Mouse (Mus musculus) ovary, postnatal 36 days (tissue): Measurements from ENCODE around the gene Pfas.
A peak's percentile ranks its signal among the peaks of the same experiment; 100 is the strongest.

Experiments used
- DNase-seq: peaks from one replicate; pipeline ENCODE4 v3.0.0; 2022; ENCODE audit warnings: low spot score, mixed read lengths

Gene Pfas

DNA sequence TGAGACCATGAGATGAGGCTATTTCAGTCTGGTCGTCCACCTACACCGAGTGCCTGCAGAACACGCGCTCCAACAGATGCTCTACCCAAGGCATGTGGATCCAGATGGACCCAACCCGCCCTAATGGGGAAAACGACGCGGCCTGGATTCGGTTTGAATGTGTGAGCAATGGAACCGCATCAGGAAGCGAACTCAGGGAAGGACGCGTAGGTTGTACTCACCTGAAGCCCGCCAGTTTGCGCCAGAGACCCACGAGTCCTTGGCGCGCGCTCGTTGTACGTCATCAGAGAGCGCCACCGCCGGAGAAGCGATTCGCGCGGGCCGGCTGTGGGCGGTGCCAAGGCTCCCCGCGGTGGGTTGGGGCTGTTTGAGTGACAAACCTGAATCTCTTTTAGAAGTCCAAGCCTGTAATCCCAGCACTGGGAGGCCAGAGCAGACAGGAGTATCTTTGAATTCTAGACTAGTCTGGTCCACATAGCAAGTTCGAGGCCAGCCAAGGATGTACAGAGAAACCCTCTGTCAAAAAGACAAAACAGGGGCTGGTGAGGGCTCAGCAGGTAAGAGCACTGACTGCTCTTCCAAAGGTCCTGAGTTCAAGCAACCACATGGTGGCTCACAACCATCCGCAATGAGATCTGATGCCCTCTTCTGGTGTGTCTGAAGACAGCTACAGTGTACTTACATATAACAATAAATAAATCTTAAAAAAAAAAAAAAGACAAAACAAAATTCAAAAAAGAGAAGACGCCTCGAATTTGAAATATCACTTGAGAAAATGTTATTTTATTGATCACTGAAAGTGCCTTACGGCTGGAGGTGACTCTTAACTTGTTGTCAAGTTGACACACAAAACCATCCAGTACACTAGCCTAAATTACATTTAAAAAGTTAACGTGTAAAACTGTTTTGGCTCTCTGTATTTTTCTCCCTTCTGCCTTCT is at the start of gene Pfas:
Gene Pfas (minus strand): TSS at position 279 of the 940 bp plus-strand sequence.
- DNase-seq: peak; percentile 90

DNA sequence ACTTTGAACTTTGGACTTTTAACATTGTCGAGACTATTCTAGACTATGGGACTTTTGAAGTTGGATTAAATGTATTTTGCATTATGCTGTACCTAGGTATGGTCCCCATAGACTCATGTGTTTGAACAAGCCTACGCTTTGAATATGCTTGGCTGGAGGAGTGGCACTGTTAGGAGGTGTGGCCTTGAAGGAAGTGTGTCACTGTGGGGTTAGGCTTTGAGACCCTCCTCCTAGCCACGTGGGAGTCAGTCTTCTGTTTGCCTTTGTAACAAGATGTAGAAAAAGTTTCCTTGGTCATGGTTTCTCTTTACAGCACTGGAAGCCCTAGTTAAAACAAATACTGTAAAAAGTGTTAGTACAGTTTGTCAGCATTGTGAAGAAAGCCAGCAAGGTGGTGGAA is 45.6 kb upstream of the Pfas start:
- no peak for DNase-seq

GRCm38 (mm10) chr11:69052824-69053421 is 44.7 kb upstream of the Pfas start:
- DNase-seq: no peak

- DNase-seq: no peak
These were observed 43.5 kb upstream of the Pfas start for GRCm38 (mm10) chr11:69051771-69052170.

DNA sequence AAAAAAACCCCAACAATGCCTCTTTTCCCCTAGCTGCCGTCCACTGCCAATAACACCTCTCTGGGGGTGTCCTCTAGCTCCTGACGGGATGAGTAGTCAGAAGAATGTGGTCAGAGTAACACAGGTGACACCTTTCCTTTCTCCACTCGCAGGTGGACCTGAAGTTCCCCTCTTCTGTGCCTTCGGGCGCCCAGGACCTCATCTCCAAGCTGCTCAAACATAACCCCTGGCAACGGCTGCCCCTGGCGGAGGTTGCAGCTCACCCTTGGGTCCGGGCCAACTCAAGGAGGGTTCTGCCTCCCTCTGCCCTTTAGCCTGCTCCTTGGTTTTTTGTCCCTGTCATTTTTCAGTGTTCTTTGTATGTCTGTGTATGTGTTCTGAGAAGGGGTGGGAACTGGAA is 42.5 kb upstream of the Pfas start:
- no peak for DNase-seq

GRCm38 (mm10) chr11:69048151-69048550 is 39.9 kb upstream of the Pfas start:
- no peak for DNase-seq

DNA sequence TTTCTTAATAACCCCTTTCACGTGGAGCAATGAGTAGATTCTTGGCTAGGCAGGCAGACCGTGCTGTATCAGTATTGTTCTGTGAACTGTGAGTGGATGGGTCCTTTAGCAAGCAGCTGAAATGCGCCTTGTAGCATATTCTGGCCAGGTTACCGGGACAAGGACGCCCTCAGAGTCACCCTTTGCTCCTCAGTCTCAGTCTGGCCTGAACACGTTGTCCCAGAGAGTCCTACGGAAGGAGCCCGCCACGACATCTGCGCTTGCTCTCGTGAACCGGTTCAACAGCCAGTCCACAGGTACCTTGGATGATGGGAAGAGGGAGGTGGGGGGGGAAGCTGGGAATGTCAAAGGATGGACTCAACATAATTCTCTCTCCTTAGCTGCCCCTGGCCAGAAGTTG is 39.3 kb upstream of the Pfas start:
- no peak for DNase-seq

- DNase-seq: no peak
These were observed 38.1 kb upstream of the Pfas start for GRCm38 (mm10) chr11:69046395-69046774.

- DNase-seq: peak; percentile 78
These were observed 37.5 kb upstream of the Pfas start, which contains the start of gene Aurkb for GRCm38 (mm10) chr11:69045531-69046394. Gene Aurkb (plus strand): TSS chr11:69045647.

DNA sequence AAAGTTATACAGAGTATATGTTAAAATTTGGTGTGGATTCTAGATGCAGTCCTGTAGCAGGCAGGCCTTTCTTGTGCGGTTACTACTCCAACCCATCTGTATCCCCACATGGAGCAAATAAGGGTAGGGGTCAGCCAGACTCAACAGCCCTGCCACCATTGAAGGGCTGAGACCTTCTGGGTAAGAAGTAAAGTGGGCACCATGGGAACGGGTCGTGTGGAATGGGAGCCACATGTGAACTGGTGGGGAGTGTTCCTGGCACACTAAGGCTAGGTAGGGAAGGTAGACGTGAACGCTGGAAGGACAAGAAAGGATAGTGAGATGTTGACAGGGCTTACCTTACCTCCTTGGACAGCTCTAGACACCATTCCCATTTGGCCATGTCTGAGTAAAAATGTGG is 29.9 kb upstream of the Pfas start:
- DNase-seq: no peak

DNA sequence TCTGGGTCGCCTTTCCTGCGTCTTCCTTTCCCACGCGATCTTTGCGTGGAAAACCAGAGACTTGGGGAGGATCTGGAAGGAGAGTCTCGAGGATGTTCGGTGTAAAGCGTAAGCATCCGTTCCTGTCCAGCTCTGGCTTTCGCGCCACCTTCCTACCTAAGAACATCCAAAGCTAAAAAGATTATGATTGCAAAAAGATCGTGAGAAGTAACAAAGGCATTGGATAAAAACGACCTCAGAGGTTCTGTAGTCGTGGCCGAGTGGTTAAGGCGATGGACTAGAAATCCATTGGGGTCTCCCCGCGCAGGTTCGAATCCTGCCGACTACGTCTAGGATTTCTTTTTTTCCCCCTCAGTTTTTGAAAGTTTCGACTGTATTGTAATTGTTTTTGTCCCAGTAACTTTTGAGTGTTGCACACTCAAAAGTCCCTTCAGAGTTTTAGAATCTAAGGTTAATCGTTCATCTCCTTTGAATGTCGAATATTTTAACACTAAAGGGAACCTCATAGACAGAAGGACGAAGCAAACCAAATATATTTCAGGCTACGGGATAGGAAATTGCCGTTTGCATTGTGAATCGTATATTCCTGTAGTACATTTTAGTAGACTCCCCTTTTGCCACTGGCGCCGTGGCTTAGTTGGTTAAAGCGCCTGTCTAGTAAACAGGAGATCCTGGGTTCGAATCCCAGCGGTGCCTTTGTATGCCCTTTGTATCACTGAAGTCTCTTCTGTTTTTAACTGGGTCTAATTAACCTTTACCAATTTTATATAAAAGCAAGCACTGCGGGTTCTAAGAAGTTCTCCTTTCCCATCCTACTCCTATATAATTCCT is 29.2 kb upstream of the Pfas start:
- peak; percentile 68 for DNase-seq

DNA sequence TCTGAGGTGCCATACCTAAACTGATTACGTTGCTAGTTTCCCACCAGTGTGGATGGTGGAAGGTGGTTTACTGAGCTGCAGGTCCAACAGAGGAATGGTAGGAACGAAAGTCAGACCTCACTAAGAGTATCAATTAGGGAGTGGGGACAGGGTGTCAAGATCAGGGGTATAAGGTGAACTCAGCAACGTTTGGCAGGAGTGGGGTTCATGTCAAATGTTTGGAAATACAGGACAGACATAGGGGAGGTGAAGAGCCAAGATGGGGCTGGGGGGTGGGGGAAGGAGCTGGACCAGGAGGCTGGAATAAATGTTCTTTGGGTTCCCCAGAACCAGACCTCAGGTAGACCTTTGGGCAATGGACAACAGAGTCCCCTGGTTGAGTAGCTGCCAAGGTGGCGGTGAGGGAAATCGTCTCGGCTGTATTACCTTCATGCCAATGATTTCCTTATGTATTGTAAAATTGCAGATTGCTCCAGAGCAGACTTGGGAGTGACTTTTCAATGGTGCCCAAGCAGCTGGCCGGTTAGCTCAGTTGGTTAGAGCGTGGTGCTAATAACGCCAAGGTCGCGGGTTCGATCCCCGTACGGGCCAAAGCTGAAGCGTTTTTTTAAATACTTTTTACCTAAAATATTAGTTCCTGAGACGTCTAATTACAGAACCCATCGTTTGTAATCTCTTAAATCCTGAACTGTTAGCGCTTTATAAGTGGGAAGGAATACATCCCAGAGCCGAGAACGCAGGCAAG is 28.4 kb upstream of the Pfas start:
- DNase-seq: peak; percentile 79

- peak; percentile 82 for DNase-seq
These were observed 27.6 kb upstream of the Pfas start for GRCm38 (mm10) chr11:69035849-69036248.

DNA sequence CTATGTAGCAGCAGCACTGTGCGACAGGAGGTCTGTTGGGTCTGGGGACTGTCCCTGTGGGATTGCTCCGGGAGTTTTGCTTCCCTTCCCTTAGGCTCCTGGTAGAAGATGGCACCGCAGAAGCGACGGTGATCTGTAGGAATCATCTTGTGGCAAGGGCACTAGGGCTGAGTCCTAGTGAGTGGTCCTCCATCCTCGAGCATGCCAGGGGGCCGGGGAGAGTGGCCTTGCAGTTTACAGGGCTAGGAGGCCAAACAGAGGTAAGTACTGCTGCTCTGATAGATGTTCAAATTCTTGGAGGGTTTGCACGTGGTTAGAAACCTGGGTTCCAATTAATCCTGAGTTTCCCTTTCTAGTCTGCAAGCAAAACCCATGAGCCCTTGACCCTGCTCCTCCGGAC is 27.2 kb upstream of the Pfas start:
- no peak for DNase-seq

- DNase-seq: no peak
These were observed 26.3 kb upstream of the Pfas start for GRCm38 (mm10) chr11:69034585-69034984.

DNA sequence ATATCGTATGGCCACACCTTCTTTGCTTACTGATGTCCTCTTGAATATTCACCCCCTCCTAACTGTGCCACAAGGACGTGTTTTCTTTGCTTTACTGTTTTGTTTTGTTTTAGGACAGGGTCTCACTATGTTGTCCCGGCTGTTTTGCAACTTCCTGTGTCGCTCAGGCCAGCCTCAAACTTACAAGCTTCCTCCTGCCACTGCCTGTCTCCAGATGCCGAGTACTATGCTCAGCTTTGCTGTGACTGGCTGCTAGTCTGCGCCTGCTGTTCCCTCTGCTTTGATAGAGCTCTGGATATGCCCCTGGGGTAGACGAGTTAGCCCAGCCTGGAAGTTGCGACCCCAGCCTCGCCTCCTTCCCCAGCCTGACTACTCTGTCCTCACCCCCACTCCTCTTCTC is 25.3 kb upstream of the Pfas start:
- DNase-seq: no peak

GRCm38 (mm10) chr11:69028805-69029204 is 20.5 kb upstream of the Pfas start:
- DNase-seq: no peak

DNA sequence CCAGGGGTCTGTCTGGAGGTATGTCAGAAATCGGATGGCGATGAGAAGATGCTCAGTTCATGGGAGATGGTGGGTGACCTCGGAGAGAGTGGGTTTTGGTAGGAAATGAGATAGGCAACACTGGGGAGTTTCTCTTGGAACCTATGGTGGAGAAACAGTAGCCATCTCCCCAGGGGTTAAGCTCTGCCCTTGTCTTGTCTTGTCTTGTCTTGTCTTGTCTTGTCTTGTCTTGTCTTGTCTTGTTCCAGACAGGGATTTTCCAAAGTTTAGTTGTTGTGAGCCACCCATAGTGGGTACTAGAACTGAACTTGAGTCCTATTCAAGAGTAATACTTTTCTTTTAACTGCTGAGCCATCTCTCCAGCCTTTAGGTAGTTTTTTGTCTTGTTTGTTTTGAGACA is 18.3 kb upstream of the Pfas start:
- DNase-seq: no peak

- DNase-seq: no peak
These were observed 12.4 kb upstream of the Pfas start for GRCm38 (mm10) chr11:69020691-69021090.

GRCm38 (mm10) chr11:69016755-69017154 is 8.5 kb upstream of the Pfas start:
- DNase-seq: no peak
